Mouse (Mus musculus) heart, adult 9 months (tissue): ENCODE measurements around the gene Endog.
A peak's percentile ranks its signal among the peaks of the same experiment; 100 is the strongest.
"Not testable (repeated sequence)": the region's sequence is repeated elsewhere in the genome, so short reads cannot be mapped to it uniquely, and the experiment has no call there.

Experiments used
- DNase-seq, 2 experiments: peaks; one replicate each; pipeline ENCODE4 v3.0.0; 2022; ENCODE audit warnings: low spot score in 2 of 2

The Endog gene

DNA sequence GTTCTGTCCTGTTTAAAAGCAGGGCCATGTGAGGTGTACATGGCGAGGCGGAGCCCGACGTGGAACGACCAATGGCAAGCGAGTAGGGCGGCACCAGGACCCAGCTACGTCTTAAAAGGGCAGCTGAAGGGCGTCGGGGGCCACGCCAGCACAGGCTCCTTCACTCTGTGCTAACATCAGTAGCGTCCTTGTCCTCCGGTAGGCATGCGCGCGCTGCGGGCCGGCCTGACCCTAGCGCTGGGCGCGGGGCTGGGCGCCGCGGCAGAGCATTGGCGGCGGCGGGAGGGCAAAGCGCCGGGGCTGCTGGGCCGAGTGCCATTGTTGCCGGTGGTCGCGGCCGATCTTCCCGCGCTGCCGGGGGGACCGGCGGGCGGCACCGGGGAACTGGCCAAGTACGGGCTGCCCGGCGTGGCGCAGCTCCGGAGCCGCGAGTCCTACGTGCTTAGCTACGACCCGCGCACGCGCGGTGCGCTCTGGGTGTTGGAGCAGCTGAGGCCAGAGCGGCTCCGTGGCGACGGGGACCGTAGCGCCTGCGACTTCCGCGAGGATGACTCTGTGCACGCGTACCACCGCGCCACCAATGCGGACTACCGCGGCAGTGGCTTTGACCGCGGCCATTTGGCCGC, at the start of gene Endog:
Gene Endog (plus strand): TSS at position 123 of the 626 bp plus-strand sequence.
- DNase-seq: peak; percentile 92 to 93

DNA sequence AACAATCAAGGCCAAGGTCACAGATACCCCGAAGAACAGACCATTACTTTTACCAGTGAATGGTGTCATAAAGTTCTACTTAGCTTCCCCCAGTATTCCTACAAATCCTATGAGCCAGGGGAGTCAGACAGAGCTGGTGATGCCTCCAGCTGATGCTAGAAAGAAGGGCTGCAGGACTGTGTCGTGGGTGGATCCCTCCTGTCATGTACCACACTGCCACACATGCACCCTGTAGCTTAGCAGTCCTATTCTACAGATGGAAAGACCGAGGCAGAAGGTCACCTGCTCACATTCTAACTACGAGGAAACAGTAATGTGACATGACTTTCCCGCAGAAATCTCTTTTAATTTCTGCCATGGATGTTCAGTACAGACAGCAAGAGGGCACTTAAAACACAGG, 48.5 kb upstream of the Endog start:
- no peak for DNase-seq

DNA sequence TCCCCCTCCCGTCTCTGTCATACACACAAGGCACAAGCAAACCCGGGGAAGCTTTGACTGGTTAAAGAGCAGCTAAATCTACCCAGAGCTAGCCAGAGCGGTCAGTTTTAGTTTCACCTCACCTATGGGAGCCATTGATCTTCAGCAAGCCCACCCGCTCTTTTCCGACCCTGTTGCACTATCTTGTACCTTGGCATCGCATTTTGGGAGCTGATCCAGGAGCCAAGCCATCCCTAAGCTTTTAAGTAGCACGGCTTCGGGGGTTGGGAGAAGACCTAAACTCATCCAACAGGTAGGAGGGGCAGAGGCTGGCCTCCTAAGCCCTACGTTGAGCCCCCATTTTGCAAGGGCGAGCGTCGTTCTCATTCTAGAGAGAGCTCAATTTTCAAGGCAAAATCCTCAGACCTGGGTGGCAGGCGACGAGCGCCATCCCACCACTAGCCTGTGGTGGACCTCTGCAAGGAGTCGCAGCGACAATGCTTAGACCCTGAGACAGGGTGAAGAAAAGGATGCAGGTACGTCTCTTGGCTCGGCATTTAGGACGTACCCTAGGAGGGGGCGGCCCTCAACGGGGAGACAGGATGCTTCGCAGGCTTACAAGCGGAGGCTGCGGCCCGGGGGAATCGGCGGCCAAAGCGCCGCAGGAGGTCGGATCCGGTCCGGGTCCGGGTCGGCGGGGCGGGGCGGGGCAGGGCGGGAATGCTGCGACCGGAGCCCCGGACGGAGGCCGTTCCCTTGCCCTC, 47.4 kb upstream of the Endog start:
- DNase-seq: peak; percentile 12 to 23

DNA sequence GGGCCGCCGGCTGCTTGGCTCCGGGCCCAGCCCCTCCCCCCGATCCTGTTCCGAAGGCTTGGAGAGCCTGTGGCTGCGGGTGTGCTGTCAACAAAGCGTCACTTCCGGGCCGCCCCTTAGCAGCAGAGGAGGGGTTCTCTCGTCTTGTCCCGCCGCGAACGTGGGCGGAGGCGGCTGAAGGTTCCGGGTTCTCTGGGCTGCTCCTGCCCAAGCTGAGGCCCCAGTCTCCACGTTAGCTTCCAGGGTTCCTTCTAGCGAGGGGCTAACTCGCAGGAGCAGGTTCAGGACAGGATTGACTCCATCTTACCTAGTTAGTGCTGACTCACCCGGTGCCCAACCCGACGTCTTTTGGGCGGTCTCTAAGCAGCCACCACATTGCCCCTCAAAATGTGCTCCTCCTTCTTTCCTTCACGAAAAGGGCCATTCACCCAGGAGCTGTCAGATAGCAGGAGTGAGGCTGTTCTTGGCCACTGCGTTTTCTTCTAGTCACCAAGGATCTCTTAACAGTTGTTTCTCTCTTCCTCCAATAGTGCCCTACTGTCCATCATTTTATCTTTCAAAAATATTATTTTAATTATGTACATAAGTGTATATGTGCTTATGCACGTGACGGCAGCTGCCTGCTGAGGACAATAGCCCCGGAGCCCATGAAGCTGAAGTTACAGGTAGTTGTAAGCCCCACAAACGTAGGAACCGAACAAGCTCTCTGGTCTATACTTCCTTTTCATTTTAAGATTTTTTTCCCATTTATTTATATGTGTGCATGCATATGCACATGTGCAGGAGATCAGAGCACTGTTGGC, 46.6 kb upstream of the Endog start, which contains the start of gene Zer1:
Gene Zer1 (minus strand): TSS at position 114 of the 803 bp plus-strand sequence.
- DNase-seq: peak; percentile 96

DNA sequence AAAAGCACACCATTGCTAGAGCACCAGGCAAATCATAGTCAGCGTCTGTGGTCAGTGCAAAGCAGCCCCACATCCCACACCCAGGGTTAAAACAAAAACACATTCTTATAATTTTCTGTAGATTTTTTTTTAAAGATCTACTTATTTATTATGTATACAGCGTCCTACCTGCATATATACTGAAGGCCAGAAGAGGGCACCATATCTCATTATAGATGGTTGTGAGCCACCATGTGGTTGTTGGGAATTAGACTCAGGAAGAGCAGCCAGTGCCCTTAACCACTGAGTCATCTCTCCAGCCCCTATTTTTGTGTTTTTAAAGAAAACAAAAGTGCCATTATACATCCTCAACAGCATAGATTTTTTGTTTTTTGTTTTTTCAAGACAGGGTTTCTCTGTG, 42.5 kb upstream of the Endog start:
- peak; percentile 25 to 38 for DNase-seq

DNA sequence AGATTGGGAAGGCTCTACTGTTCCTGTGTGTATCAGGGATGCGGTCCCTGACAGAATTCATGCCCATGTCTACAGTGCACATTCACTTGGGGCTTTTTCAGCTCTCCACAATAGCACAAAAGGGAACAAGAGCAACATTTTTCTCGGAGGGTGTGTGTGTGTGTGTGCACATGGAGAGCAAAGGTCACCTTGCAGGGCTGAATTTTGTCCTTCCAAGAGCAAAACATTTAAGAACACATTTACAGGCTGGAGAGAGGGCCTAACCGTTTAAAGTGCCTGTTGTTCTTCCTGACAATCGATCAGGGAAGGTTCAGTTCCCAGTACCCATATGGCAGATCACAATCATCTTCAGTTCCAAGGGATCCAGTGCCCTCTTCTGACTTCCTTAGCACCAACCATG, 41.1 kb upstream of the Endog start:
- DNase-seq: no peak

DNA sequence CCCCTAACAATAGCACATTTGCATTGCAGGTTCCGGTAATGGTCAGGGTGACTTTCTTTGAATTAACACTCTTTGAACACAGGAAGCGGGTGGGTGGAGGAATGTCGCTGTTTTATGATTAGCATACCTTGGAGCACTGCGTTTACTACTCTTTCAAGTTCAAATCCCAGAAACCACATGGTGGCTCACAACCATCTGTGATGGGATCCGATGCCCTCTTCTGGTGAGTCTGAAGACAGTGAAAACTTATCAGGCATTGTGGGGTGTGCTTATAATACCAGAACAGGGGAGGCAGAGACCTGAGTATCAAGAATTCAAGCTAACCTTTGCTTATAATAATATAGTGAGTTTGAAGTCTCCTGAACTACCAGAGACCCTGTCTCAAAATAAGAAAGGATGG, 40.1 kb upstream of the Endog start:
- DNase-seq: not testable (repeated sequence)

DNA sequence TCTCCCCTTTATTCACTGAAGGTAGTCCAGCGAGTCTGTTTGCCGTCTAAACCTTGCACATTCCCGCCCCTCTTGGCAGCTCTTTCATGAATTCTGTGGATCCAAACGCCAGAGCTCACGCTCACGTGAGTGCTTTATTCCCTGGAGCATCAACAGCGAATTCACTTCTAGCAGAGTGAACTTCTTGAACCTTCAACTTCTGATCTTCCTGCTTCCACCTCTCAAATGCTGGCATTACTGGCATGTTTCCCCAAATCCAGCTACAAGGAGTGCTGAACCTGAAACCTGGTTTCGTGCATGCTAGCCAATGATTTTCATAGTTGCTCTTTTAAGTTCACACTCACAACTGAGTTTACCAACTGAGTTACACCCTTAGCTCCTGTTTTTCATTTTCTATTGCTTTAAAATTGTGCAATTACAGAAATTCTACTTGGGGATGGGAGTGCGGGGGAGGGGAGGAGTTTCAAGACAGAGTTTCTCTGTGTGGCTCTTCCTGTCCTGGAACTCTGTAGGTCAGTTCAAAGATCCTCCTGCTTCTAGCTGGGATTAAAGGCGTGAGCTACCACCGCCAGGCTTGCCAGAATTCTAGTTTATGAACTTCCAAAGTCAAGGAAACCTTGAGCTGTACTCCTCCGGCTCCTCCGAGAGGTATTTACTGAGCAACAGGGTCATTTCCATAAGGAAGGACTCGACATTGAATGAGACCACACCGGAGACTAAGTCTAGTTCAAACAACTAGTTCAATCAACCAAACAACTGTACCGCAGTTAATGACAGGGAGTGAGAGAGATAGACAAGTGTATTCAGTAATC, 38.3 kb upstream of the Endog start:
- DNase-seq: peak; percentile 47 to 63

DNA sequence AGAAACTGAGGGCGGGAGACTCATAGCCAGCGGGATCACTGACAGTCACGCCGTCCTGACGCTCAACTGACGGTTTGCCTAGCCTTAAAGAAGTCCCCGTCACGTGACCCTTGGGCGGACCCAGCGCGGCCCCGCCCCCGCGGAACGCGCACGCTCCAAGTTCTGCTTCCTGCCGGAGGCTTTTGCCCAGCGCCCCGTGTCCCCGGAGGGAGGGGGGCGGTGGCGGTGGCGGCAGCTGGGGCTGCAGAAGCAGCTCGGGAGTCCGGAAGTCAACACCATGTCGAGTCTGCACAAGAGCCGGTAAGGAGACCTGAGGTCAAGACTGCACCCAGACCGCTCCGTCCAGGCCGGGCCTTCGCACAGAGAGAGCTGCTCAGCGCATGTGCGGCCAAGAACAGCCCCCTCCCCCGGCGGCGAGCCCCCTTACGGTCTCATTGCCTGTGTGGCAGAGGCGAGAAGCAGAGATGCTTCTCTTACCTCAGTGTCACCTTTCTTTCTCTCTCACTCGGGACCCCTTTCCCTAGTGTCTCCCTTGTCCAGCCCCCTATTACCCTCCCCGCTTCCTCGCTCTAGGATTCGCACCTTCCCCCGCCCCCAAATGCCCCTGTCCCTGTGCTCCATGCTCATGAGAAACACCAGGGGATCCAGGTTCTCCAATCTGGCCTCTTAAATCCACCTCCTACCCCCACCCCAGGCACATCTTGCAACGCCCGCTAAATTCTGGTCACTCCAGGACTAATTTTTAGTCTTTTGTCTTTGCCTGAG, 37.5 kb upstream of the Endog start, which contains the start of gene Tbc1d13:
Gene Tbc1d13 (plus strand): TSS at position 134 of the 765 bp plus-strand sequence.
- peak; percentile 98 to 99 for DNase-seq

DNA sequence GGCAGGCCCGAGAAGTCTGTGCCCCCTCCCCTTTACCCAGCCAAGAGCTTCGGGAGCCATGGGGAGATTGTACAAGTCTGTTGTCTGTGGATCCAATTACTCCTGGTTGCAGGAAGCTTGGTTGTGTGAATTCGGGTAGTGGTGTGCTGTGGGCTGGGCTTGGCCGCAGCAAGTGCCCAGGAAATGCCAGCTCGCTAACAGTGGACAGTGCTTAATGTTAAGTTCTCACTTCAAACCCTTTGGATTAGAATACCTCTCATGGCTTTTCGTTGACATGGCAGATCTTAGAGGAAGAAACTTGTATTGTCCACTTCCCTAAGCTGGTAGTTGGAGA, 36.9 kb upstream of the Endog start:
- peak; percentile 11 to 16 for DNase-seq

DNA sequence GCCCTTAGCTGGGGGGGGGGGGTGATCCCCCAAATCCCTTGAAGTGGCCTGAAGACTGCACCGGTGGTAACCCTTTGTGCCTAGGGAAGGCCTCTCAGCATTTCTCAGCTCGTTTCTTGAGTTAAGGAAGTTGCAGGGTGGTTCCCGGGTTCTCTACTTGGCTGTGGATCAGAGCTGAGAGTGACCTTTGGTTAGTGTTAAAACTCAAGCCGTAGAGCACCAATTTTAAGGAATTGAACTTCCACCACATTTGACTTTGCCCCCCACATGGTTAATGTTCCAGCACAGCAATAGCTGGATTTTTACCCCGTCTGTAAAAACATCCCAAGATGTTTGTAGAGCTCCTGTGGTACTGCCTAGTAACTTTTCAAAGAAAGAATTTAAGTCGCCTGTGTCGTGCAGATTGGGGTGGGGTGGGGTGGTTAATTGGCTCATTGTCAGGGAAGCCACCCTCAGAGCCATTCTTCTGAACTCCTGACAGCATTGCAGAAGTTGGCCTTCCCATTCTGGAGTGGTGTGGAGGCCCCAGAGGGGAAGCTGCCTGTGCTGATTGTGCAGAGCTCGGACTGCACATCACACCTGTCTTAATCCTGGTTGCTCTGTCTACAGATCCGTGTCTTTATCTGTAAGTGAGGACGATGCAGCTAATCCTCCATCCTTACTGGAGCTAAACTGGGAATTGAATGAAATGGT, 36.2 kb upstream of the Endog start:
- no peak for DNase-seq

DNA sequence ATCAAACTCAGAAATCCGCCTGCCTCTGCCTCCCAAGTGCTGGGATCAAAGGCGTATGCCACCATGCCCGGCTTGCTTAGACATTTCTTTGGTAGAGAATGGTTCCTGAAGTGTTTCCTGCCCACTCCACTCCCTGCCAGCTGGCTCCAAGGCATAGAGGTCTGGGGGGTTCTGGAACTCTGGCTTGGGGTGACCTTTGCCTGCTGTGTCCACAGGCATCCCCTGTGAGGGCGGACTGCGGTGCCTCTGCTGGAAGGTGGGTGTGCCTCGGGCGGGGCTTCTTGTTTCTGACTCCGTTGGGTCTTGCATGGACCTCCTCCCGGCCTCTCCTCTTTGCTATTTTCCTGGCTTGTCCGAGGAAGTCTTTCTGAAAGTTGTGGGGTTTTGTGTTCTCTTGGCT, 34.8 kb upstream of the Endog start:
- DNase-seq: no peak

DNA sequence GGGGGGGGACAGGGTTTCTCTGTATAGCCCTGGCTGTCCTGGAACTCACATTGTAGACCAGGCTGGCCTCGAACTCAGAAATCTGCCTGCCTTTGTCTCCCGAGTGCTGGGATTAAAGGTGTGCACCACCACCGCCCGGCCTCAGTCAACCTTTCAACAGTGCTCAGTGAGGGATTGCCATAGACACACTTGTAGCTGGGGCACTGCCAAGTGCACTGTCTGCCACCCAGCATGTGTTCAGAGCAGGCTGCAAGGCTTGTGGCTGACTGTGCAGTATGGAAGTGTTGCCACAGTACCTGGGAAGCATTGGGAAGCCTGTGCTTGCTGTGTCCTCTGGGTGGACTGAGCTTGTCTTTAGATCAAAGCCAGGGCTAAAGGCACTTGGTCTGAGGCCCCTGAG, 31.3 kb upstream of the Endog start:
- DNase-seq: not testable (repeated sequence)

DNA sequence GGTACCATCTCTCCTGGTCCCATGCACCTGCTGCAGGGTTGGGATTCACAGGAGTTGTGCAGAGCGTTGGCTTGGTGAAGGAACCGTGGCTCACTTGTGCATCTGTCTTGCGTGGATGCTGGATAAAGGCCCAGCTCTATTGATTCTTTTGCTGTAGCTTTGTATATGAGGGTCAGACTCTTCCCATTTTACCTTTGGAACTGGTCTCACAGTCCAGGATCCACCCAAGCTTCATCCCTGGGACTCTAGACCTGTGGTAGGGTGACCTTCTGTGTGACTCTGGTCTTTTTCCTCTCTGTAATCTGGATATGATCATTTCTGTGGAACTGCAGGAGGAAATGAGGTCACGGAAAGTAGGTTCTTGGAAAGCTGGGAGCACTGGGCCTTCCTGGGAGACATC, 26.9 kb upstream of the Endog start:
- no peak for DNase-seq

DNA sequence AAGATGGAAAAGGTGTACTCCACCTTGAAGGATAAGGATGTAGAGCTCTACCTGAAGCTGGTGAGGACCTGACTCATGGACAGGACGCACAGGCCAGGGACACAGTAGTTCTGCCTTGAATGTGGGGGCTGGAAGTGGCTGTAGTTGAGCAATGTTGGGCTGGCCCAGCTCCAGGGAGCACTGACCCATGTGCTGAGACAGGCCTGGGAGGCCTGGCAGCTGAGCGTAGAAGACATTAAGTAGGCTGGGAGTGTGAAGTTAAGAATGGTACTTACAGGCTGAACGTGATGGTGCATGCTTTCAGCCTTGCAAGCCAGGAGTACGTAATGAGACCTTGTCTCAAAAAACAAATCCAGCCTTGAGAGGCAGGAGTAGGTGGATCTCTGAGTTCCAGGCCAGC, 23.8 kb upstream of the Endog start:
- peak; percentile 42 to 61 for DNase-seq

DNA sequence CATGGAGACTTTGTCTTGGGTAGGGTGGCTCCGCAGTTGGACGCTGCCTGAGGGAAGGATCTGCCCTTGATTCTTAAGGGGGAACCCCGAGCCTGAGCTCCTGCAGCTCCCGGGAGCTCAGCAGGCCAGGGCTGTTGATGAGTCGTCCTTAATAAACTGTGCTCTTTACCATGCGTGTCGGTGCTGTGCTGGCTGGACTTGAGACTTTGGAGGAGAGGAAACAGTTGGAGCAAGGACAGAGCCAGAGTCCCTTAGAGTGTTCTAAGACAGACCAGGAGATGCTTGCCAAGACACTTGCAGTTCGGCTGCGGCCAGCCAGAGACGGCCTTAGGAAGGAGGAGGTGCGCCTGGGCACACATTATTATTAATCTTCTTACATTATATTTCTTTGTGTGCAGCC, 19.5 kb upstream of the Endog start:
- no peak for DNase-seq

DNA sequence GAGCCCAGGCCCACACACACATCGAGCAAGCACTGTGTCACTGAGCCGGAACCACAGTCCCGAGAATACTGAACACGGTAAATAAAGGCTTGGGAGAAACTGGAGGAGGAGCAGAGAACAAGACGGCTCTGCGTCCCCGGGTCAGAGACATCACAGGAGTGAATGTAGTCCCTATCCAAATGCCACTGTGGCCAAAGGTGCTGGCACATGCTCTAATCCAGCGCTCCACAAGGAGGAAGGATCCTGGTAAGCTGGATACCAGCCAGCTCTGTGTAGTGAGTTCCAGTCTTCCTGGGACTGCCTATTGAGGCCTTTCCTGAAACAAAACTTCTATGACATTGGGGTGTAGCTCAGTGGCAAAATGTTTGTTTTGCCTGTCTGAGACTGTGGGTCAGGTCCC, 18.7 kb upstream of the Endog start:
- DNase-seq: no peak

DNA sequence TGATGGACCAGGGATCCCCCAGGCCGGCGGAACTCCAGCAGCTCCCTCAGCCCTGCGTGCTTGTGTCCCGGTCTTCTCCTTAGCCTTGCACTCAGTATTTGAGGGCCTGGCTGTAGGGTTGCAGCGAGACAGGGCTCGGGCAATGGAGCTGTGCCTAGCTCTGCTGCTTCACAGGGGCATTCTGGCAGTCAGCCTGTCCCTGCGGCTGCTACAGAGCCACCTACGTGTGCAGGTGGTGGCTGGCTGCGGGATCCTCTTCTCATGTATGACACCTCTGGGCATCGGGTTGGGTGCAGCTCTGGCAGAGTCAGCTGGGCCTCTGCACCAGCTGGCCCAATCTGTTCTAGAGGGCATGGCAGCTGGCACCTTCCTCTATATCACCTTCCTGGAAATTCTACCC, 11.4 kb upstream of the Endog start:
- not testable (repeated sequence) for DNase-seq

DNA sequence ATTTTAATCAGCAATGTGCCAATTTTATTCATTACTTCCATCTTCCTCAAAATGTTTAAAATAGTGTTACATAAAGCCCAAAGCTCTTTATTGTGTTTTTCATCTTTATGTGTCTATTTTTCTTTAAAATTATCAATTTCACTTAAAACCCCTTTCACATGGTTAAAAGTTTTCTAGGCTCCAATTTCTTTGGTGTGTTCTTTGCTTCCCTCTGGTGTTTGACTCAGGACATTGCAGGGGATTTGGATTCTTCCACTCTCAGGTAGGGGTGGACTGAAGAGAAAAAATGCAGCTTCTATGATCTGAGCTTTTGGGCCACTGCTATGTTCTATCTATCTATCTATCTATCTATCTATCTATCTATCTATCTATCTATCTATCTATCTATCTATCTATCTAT, 9.5 kb upstream of the Endog start:
- no peak for DNase-seq

DNA sequence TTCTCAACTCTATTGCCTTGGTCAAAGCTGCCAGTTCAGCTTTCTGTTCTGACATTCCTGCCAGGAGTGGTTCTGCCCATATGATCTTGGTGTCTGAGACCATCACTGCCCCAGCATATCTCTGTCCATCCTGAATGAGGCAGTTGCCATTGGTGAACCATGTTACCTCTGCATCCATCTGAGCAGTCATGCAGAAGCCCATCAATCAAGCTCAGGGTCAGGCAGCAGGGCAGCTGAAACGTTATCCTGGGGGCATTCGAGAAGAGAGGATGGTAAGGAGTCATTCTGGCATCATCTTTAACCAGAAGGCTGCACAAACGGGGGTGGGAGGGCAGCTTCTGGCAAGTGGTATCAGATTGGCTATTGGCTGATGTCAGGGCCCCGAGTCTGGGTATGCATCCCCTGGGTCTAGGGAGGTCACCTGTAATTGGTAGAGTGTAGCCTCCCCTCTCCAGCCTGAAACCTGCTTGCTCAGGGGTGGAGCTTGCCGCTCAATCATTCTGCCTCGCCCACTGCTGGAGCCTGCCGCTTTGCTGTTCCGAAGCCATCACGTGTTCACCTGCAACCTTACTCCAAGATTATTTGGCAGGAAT, 6.9 kb upstream of the Endog start:
- DNase-seq: no peak
